Mouse (Mus musculus): ENCODE measurements around the gene Gpr153. TPM values are rescaled to one million over a fixed set of nuclear protein-coding genes. Genes with fewer than 3 reads are reported as not detected.

The Gpr153 gene
- total RNA-seq, 2 experiments from 2014 or later = 5.6 to 6.4 TPM

GRCm38 (mm10) chr4:152267748-152268369, 6.2 kb upstream of the Gpr153 start:
- H3K4me3 ChIP-seq = no peak overlapping the region
- no peak for DNase-seq (ENCODE audit: low spot score in 2 of 2)
- no peak for TF ChIP-seq CTCF (conservative IDR thresholded peaks at IDR 0.05)
- peak overlapping the region; percentile 65 for H3K27ac ChIP-seq

GRCm38 (mm10) chr4:152269967-152270366, 4.1 kb upstream of the Gpr153 start:
- no peak for TF ChIP-seq CTCF (conservative IDR thresholded peaks at IDR 0.05)
- Histone ChIP-seq H3K4me3 (no peak overlapping the region), H3K27ac (no peak overlapping the region)
- no peak for DNase-seq (ENCODE audit: low spot score in 2 of 2)

- Histone ChIP-seq H3K27ac (no peak overlapping the region), H3K4me3 (no peak overlapping the region)
- TF ChIP-seq CTCF (conservative IDR thresholded peaks at IDR 0.05) = no peak
- no peak for DNase-seq (ENCODE audit: low spot score in 2 of 2)
Measured at GRCm38 (mm10) chr4:152270599-152270998, 3.4 kb upstream of the Gpr153 start.

- Histone ChIP-seq H3K27ac (no peak overlapping the region), H3K4me3 (no peak overlapping the region)
- TF ChIP-seq CTCF (conservative IDR thresholded peaks at IDR 0.05) = no peak
- DNase-seq (ENCODE audit: low spot score in 2 of 2) = no peak
Measured at GRCm38 (mm10) chr4:152271334-152271733, 2.7 kb upstream of the Gpr153 start.

- no peak for TF ChIP-seq CTCF (conservative IDR thresholded peaks at IDR 0.05)
- H3K4me3 ChIP-seq = no peak overlapping the region
Measured at GRCm38 (mm10) chr4:152272006-152272405, 2.0 kb upstream of the Gpr153 start.

GRCm38 (mm10) chr4:152272449-152273049, 1.5 kb upstream of the Gpr153 start:
- Histone ChIP-seq H3K27ac (peak overlapping the region; percentile 39; the same call in 1 of the 2 replicates), H3K4me3 (no peak overlapping the region)
- TF ChIP-seq CTCF (conservative IDR thresholded peaks at IDR 0.05) = peak; percentile 67
- DNase-seq (ENCODE audit: low spot score in 2 of 2) = no peak

More at GRCm38 (mm10) chr4:152272006-152272405, 2.0 kb upstream of the Gpr153 start:
- H3K27ac ChIP-seq = no peak overlapping the region
- DNase-seq (ENCODE audit: low spot score in 2 of 2) = no peak

GRCm38 (mm10) chr4:152273191-152273590, 841 bp upstream of the Gpr153 start:
- H3K4me3 ChIP-seq = no peak overlapping the region
- TF ChIP-seq CTCF (conservative IDR thresholded peaks at IDR 0.05) = no peak
- H3K27ac ChIP-seq = peak overlapping the region; percentile 39; the same call in 1 of the 2 replicates
- no peak for DNase-seq (ENCODE audit: low spot score in 2 of 2)

- Histone ChIP-seq H3K4me3 (peak overlapping the region; percentile 54), H3K27ac (no peak overlapping the region)
- no peak for DNase-seq (ENCODE audit: low spot score in 2 of 2)
- TF ChIP-seq CTCF (conservative IDR thresholded peaks at IDR 0.05) = no peak
Measured at GRCm38 (mm10) chr4:152274681-152275131, 674 bp downstream of the Gpr153 start.

- no peak overlapping the region for H3K4me3 ChIP-seq
- peak in 1 of 2 experiments; percentile 42 for DNase-seq (ENCODE audit: low spot score in 2 of 2)
- H3K27ac ChIP-seq = no peak overlapping the region
- peak; percentile 86 for TF ChIP-seq CTCF (conservative IDR thresholded peaks at IDR 0.05)
Measured at GRCm38 (mm10) chr4:152276389-152277347, 2.6 kb downstream of the Gpr153 start.

- DNase-seq (ENCODE audit: low spot score in 2 of 2) = no peak
- Histone ChIP-seq H3K4me3 (no peak overlapping the region), H3K27ac (no peak overlapping the region)
- peak; percentile 42 for TF ChIP-seq CTCF (conservative IDR thresholded peaks at IDR 0.05)
Measured at GRCm38 (mm10) chr4:152277916-152278315, 3.9 kb downstream of the Gpr153 start.

GRCm38 (mm10) chr4:152278986-152279385, 5.0 kb downstream of the Gpr153 start:
- no peak for DNase-seq (ENCODE audit: low spot score in 2 of 2)
- no peak for TF ChIP-seq CTCF (conservative IDR thresholded peaks at IDR 0.05)
- Histone ChIP-seq H3K27ac (no peak overlapping the region), H3K4me3 (no peak overlapping the region)

- TF ChIP-seq CTCF (conservative IDR thresholded peaks at IDR 0.05) = no peak
Measured at GRCm38 (mm10) chr4:152281601-152282000, 7.6 kb downstream of the Gpr153 start.

GRCm38 (mm10) chr4:152282721-152283120, 8.7 kb downstream of the Gpr153 start:
- Histone ChIP-seq H3K27ac (no peak overlapping the region), H3K4me3 (peak overlapping the region; percentile 49)
- TF ChIP-seq CTCF (conservative IDR thresholded peaks at IDR 0.05) = no peak
- DNase-seq (ENCODE audit: low spot score in 2 of 2) = no peak

More at GRCm38 (mm10) chr4:152281601-152282000, 7.6 kb downstream of the Gpr153 start:
- Histone ChIP-seq H3K4me3 (no peak overlapping the region), H3K27ac (no peak overlapping the region)
- DNase-seq (ENCODE audit: low spot score in 2 of 2) = no peak
